Mouse (Mus musculus): Measurements from ENCODE around the gene Chchd5.

GRCm38 (mm10) chr2:129087520-129087919 is 42.0 kb upstream of the Chchd5 start:
- TF ChIP-seq CTCF (IDR thresholded peaks at IDR 0.05; ENCODE audit: borderline replicate concordance, insufficient read depth, low read depth, low read length) (no peak), POLR2A (IDR thresholded peaks at IDR 0.05; ENCODE audit: borderline replicate concordance, insufficient read depth, low read length) (no peak)

All from cerebellum, adult 2 months (tissue).